In genomic region chr7:81024651-81025050, GRCm38 (mm10) we compare ENCODE assay signal across 23 mouse cellular contexts. TPM values are rescaled to one million over a fixed set of nuclear protein-coding genes. Genes with fewer than 3 reads are reported as not detected.
DNase-seq lines count a peak whose midpoint lies in the region; ATAC-seq and TF ChIP-seq lines count a peak whose summit lies in the region.
"Had no signal": no experiment of that assay in that cellular context is flagged by ENCODE, and none has a peak within 500 bp of the region (broad histone marks: within the 10 kb centered on the region; RNA-seq: fewer than 3 reads in every experiment).

No protein-coding gene starts in this region.

- no peak overlapping the region for H3K4me3 ChIP-seq in layer of hippocampus, adult 2 months
- H3K4me3 ChIP-seq: embryonic facial prominence, embryonic 15.5 days; heart, embryonic 12.5 days; hindbrain, embryonic 10.5 days; left cerebral cortex, adult 2 months; liver, embryonic 12.5 days; stomach, embryonic 15.5 days had no signal

- no peak for TF ChIP-seq CTCF in layer of hippocampus, adult 2 months (conservative IDR thresholded peaks at IDR 0.05)

- ATAC-seq in CD4-positive, CD25-positive, alpha-beta regulatory T cell, adult 4 months = no peak
- ATAC-seq: forebrain, embryonic 16.5 days; intestine, embryonic 16.5 days; liver, embryonic 12.5 days had no signal

- H3K27ac ChIP-seq in layer of hippocampus, adult 2 months = peak overlapping the region; percentile 56; the same call in 1 of the 2 replicates
- H3K27ac ChIP-seq: embryonic facial prominence, embryonic 15.5 days; hindbrain, embryonic 10.5 days; hindbrain, postnatal 0 days; left cerebral cortex, adult 2 months; liver, embryonic 12.5 days; stomach, embryonic 15.5 days had no signal

- DNase-seq in layer of hippocampus, adult 2 months (ENCODE audit: low spot score in 2 of 2) = no peak
- no peak for DNase-seq in layer of hippocampus, postnatal 25 days (ENCODE audit: extremely low spot score in 1 of 2, low spot score in 1 of 2)
- peak; percentile 43 for DNase-seq in cerebellum, adult 11 months
- peak; percentile 63 for DNase-seq in cerebellum, adult 9-11 months
- DNase-seq in thymus, postnatal 10 days (ENCODE audit: low spot score in 2 of 2) = no peak
- DNase-seq in B cell, adult 2 months = no peak
- DNase-seq: adrenal gland, postnatal 14 days; gastrocnemius, postnatal 14 days; kidney, postnatal 4 days; layer of hippocampus, adult 9-11 months; lung, adult 18-20 months; lung, postnatal 14 days; thymus, postnatal 36 days had no signal

RNA-seq across cellular contexts. Expression of gene Zfp592, which starts 31.2 kb away (rescaled TPM):
- total RNA-seq in layer of hippocampus, adult 2 months (2021) = 10 to 100 TPM; 22.9 to 23.6 TPM
- 10 to 100 TPM; 20.1 to 20.8 TPM for total RNA-seq in layer of hippocampus, postnatal 25 days (2021)
- polyA plus RNA-seq in CD4-positive, CD25-positive, alpha-beta regulatory T cell, adult 4 months (2017; shearing (Covaris generic)) = 10 to 100 TPM; 18.8 to 19.9 TPM

RNA-seq across cellular contexts. Expression of gene Alpk3, which starts 32.7 kb away (rescaled TPM):
- under 1 TPM; 0.64 to 0.67 TPM for total RNA-seq in layer of hippocampus, adult 2 months (2021)
- 1 to 10 TPM in 1 of 2 experiments, under 1 TPM in 1; 0.68 to 1.1 TPM for total RNA-seq in layer of hippocampus, postnatal 25 days (2021)
- polyA plus RNA-seq in CD4-positive, CD25-positive, alpha-beta regulatory T cell, adult 4 months (2017; shearing (Covaris generic)) = under 1 TPM; 0.29 to 0.46 TPM

Comparison
In these comparisons a context has a peak if more than half of its experiments do, and no peak if none do; other contexts are left out.
1. DNase-seq: peak in cerebellum, adult 11 months (single experiment) and cerebellum, adult 9-11 months (single experiment); none in layer of hippocampus, adult 2 months (0 of 2), layer of hippocampus, postnatal 25 days (0 of 2), thymus, postnatal 10 days (0 of 2) and B cell, adult 2 months (0 of 2).